8 mouse cellular contexts compared by ENCODE assay signal in genomic region chr3:108536517-108537260, GRCm38 (mm10). TPM values are rescaled to one million over a fixed set of nuclear protein-coding genes. Genes with fewer than 3 reads are reported as not detected.
DNase-seq lines count a peak whose midpoint lies in the region; ATAC-seq and TF ChIP-seq lines count a peak whose summit lies in the region.

5330417C22Rik (minus strand) TSS chr3:108536536.

- no peaks in the 10 kb centered on the region for H3K36me3 ChIP-seq in MEL (ENCODE audit: control insufficient read depth in 1 of 2, insufficient read depth in 2 of 2, low read length in 2 of 2)
- H3K36me3 ChIP-seq in forebrain, embryonic 15.5 days: no peaks in the 10 kb centered on the region
- no peaks in the 10 kb centered on the region for H3K36me3 ChIP-seq in hindbrain, postnatal 0 days (ENCODE audit: insufficient read depth, low read length)

- H3K4me1 ChIP-seq in MEL (ENCODE audit: control insufficient read depth in 1 of 2, insufficient read depth in 2 of 2, low read length in 2 of 2): no peaks in the 10 kb centered on the region
- peaks cover 8% of the 10 kb centered on the region; the same call in 1 of the 2 replicates for H3K4me1 ChIP-seq in brown adipose tissue, adult 24 weeks (ENCODE audit: control insufficient read depth, insufficient read depth, insufficient read length, low read length)
- peaks cover 14% of the 10 kb centered on the region for H3K4me1 ChIP-seq in forebrain, embryonic 15.5 days
- H3K4me1 ChIP-seq in hindbrain, postnatal 0 days (ENCODE audit: insufficient read depth, low read length): no peaks in the 10 kb centered on the region

- TF ChIP-seq POLR2A in MEL (IDR thresholded peaks at IDR 0.05; ENCODE audit: control insufficient read depth in 1 of 2, insufficient read depth in 1 of 2, low read depth in 1 of 2, low read length in 2 of 2, poor library complexity in 1 of 2): no peak

- peak within 1 kb of the TSS; percentile 87 for H3K4me2 ChIP-seq in forebrain, embryonic 15.5 days (replicated peaks)
- peak within 1 kb of the TSS; percentile 70 for H3K4me2 ChIP-seq in hindbrain, postnatal 0 days (ENCODE audit: low read depth, low read length)

- DNase-seq in MEL (ENCODE audit: low read depth, low spot score): no peak
- DNase-seq in hindbrain, postnatal 0 days (ENCODE audit: low spot score): peak; percentile 92
- peak; percentile 77 to 97 for DNase-seq in left cerebral cortex, adult 8-10 months (ENCODE audit: low spot score in 2 of 2)
- DNase-seq in lung, postnatal 4 days: peak; percentile 55 to 73
- peak; percentile 94 to 96 for DNase-seq in right cerebral cortex, postnatal 10 days (ENCODE audit: low spot score in 2 of 2)
- no peak for DNase-seq in adipocyte (ENCODE audit: low spot score)

- TF ChIP-seq EP300 in MEL (IDR thresholded peaks at IDR 0.05; ENCODE audit: low read depth in 1 of 2, low read length in 2 of 2): no peak

- H3K4me3 ChIP-seq in MEL (ENCODE audit: control insufficient read depth in 1 of 2, insufficient read depth in 1 of 2, low read depth in 2 of 2, low read length in 2 of 2): no peak within 1 kb of the TSS
- H3K4me3 ChIP-seq in brown adipose tissue, adult 24 weeks (ENCODE audit: insufficient read depth, low read depth, low read length): peak within 1 kb of the TSS; percentile 33
- peak within 1 kb of the TSS; percentile 50 for H3K4me3 ChIP-seq in forebrain, embryonic 15.5 days
- H3K4me3 ChIP-seq in hindbrain, postnatal 0 days (ENCODE audit: low read length): peak within 1 kb of the TSS; percentile 46

- H3K79me2 ChIP-seq in MEL (ENCODE audit: control insufficient read depth, insufficient read depth, low read length, poor library complexity): no peaks in the 10 kb centered on the region

- no peaks in the 10 kb centered on the region for H3K9me3 ChIP-seq in MEL (replicated peaks; ENCODE audit: insufficient read depth, low read length)
- H3K9me3 ChIP-seq in forebrain, embryonic 15.5 days: no peaks in the 10 kb centered on the region
- no peaks in the 10 kb centered on the region for H3K9me3 ChIP-seq in hindbrain, postnatal 0 days (ENCODE audit: low read length)

- no peak for TF ChIP-seq RAD21 in MEL (IDR thresholded peaks at IDR 0.05; ENCODE audit: low read depth, low read length)

- peaks cover 11 to 19% of the 10 kb centered on the region in 2 experiments for H3K27me3 ChIP-seq in MEL (ENCODE audit: control insufficient read depth in 1 of 2, insufficient read depth in 2 of 2, low read length in 2 of 2)
- peaks cover 5% of the 10 kb centered on the region; the same call in 1 of the 2 replicates for H3K27me3 ChIP-seq in forebrain, embryonic 15.5 days
- 0 out of 2 replicates have a peak, but pooled peaks cover 3% of the 10 kb centered on the region for H3K27me3 ChIP-seq in hindbrain, postnatal 0 days (ENCODE audit: insufficient read depth, low read length)

- no peak within 1 kb of the TSS for H3K9ac ChIP-seq in MEL (ENCODE audit: control insufficient read depth, low read depth, low read length, poor library complexity, severe bottlenecking)
- peak within 1 kb of the TSS; percentile 47 for H3K9ac ChIP-seq in forebrain, embryonic 15.5 days (replicated peaks)
- peak within 1 kb of the TSS; percentile 49 for H3K9ac ChIP-seq in hindbrain, postnatal 0 days (replicated peaks; ENCODE audit: low read length)

- H3K27ac ChIP-seq in MEL (ENCODE audit: control insufficient read depth, low read depth, low read length): no peak within 1 kb of the TSS
- H3K27ac ChIP-seq in brown adipose tissue, adult 24 weeks (replicated peaks; ENCODE audit: low read depth, low read length): no peak within 1 kb of the TSS
- peak within 1 kb of the TSS; percentile 72 for H3K27ac ChIP-seq in forebrain, embryonic 15.5 days (replicated peaks)
- H3K27ac ChIP-seq in hindbrain, postnatal 0 days: peak within 1 kb of the TSS; percentile 69

- under 1% methylated on average over 35 of the region's 35 CpGs for WGBS in forebrain, embryonic 15.5 days
- WGBS in hindbrain, postnatal 0 days: 1% methylated on average over 35 of the region's 35 CpGs

- ATAC-seq in forebrain, embryonic 15.5 days (replicated peaks): peak; percentile 96
- ATAC-seq in hindbrain, postnatal 0 days: peak; percentile 97

- TF ChIP-seq CTCF in MEL (IDR thresholded peaks at IDR 0.05 in 2 of 3, conservative IDR thresholded peaks at IDR 0.05 in 1 of 3; ENCODE audit: control insufficient read depth in 1 of 3, insufficient read depth in 1 of 3, low read depth in 2 of 3, low read length in 3 of 3, poor library complexity in 1 of 3, severe bottlenecking in 1 of 3): no peak
- no peak for TF ChIP-seq CTCF in hindbrain, postnatal 0 days (IDR thresholded peaks at IDR 0.05; ENCODE audit: low read depth)

TF ChIP-seq in MEL, 35 proteins besides CTCF, POLR2A, EP300 and RAD21:
- TF ChIP-seq GATA1 (IDR thresholded peaks at IDR 0.05; ENCODE audit: low read depth, low read length) (no peak), BHLHE40 (IDR thresholded peaks at IDR 0.05; ENCODE audit: borderline replicate concordance, low read depth, low read length) (peak; percentile 17; the same call in 1 of the 2 replicates)

RNA-seq across cellular contexts. Expression of gene 5330417C22Rik, which starts in this region (rescaled TPM):
- total RNA-seq in MEL (2012; rRNA removed): 0.08 and 0.29 TPM in 2 replicates
- polyA plus RNA-seq in MEL (2012; ENCODE audit: insufficient read depth in 1 of 2, insufficient read length in 2 of 2, low read depth in 1 of 2, low replicate concordance in 2 of 2, missing spikeins in 1 of 2): under 1 TPM in 1 of 2 experiments, not detected in 1; 0.31 TPM
- not detected in 2 replicates for polyA plus RNA-seq in brown adipose tissue, adult 24 weeks (2012; ENCODE audit: insufficient read depth, insufficient read length, missing spikeins)
- polyA plus RNA-seq in forebrain, embryonic 15.5 days (2015; fragmentation: Nextera tagmentation; extraction: Ambion mirVana): 9.4 and 12.9 TPM in 2 replicates
- 10.2 and 10.7 TPM in 2 replicates for total RNA-seq in hindbrain, postnatal 0 days (2014; rRNA removed)
- polyA plus RNA-seq in hindbrain, postnatal 0 days (2015; fragmentation: Nextera tagmentation; extraction: Ambion mirVana): 13.5 and 17.3 TPM in 2 replicates
- total RNA-seq in left cerebral cortex, adult 8-10 months (2022): 10 to 100 TPM; 29.3 to 41.9 (median 35.1) TPM

Comparison
In these comparisons a context has a peak if more than half of its experiments do, and no peak if none do; other contexts are left out.
1. DNase-seq: peak in hindbrain, postnatal 0 days (single experiment), left cerebral cortex, adult 8-10 months (2 of 2), lung, postnatal 4 days (2 of 2) and right cerebral cortex, postnatal 10 days (2 of 2); none in MEL (single experiment) and adipocyte (single experiment).
2. H3K27ac ChIP-seq: peak in forebrain, embryonic 15.5 days (single experiment) and hindbrain, postnatal 0 days (single experiment); none in MEL (single experiment) and brown adipose tissue, adult 24 weeks (single experiment).
3. H3K4me3 ChIP-seq: peak in brown adipose tissue, adult 24 weeks (single experiment), forebrain, embryonic 15.5 days (single experiment) and hindbrain, postnatal 0 days (single experiment); none in MEL (0 of 2).